Mouse (Mus musculus): Measurements from ENCODE around the gene Ring1.

Gene Ring1

DNA sequence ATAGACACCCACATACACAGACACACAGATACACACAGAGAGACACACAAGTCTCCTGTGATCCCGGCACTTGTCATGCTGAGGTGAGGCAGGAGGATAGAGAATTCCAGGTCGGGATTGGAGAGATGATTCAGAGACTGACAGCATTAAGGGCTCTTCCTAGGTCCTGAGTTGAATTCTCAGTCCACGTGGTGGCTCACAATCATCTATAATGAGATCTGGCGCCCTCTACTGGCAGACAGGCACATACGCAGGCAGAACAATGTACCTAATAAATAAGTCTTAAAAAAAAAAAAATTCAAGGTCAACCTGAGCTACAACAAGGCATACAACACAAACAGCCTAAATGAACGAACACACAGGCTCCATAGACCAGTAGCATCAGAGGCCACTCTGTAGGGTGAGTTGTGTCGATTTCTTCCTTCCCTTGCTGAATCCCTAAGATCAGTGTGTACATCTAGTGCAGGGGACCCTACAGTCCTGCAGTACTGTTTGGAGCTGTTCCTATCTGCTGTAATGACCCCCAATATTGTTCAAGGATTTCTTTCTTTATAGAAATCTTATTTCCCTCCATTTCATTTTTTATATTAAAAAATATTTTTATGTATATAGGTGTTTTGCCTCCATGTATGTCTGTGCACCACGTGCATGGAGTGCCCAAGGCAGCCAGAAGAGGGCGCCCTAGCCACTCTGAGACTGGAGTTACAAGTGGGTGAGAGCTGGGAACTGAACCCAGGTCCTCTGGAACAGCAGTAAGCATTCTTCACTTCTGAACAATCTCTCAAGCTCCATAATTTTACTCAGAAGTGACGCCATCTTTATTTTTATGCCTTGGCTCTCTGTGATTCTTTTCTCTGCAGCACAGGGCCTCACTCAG lies 32.5 kb downstream of the Ring1 start:
- peak; percentile 69 to 82 for DNase-seq

DNA sequence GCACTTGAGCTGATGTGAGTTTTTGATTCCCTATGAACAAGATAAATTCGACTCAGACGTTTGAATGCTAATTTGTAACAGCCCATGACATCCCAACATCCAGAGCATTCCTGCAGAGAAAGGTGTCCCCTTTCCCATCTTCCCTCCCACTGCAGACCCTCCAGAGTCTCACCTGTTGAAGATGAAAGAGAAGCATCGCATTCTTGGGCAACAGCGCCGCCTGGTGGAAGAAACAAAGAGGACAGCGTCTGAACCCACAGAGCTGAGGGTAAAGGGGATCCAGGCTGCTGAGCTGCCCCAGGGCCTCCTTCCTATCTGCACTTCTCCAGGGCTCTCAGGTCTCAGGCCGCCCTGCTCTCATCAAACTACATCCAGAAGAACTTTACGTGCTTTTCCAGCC lies 42.3 kb downstream of the Ring1 start:
- peak; percentile 57 to 85 for DNase-seq

DNA sequence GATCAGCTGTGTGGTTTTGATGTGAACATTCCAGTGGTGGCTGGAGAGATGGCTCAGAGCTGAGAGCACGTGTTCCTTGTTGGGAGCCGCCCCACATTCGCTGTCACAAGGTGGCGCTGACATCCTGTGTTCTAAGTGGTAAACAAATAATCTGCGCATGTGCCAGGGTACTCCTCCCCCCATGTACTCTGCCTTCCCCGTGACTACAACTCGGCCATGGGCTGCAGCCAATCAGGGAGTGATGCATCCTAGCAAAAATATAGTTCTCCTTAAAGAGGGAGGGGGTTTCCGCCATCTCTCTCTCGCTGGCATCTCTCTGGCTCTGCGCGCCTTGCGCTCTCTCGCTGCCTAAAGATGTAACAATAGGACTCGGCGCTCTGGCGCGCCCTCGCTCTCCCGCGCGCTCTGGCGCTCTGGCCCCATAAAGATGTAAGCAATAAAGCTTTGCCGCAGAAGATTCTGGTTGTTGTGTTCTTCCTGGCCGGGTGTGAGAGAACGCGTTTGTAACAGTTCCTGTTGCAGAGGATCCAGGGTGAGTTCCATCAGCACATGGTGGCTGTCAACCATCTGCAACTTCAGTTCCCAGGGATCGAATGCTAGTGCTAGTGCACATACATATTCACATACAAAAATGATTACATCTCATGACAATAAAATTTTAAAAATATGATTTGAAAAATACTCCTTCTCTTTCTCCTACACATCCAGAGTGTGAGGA lies 43.1 kb downstream of the Ring1 start:
- DNase-seq = peak; percentile 93 to 96

DNA sequence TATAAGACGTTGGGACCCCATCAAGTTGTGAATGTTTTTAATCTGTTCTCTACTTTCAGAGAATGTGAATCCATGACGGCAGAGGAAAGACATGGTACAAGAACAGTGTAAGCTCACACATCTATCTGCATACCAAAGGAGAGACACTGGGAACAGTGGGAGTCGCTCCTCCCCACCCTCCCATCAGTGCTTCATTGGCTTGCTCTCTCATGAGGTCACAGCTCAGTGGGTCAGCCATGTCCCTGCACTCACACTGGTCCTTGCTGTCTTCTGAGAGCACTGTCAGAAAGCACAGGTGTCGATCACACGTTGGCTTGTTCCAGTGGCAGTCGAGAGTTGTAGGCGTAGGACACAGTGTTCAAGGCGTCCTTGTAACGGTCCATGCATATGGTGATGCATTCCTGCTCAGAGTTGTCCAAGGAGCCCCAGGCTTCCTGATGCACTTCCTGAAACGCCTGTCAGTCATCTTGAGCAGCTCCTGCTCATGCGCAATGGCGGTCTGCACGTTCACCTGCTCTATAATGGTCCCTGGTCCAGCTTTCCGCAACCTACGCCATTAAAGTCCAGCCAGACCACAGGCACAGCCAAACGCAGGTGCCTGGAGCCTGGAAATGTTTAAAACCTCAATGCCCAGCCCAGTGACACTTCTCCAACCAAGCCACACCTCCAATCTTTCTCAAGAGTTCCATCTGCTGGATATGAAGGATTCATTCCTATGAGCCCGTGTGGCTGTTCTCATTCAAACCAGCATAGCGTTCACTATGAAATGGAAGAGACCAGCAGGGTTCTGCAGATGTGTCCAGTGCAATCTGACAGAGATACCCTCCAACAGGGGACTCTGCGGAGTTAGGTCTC lies 44.1 kb downstream of the Ring1 start:
- no peak for DNase-seq

DNA sequence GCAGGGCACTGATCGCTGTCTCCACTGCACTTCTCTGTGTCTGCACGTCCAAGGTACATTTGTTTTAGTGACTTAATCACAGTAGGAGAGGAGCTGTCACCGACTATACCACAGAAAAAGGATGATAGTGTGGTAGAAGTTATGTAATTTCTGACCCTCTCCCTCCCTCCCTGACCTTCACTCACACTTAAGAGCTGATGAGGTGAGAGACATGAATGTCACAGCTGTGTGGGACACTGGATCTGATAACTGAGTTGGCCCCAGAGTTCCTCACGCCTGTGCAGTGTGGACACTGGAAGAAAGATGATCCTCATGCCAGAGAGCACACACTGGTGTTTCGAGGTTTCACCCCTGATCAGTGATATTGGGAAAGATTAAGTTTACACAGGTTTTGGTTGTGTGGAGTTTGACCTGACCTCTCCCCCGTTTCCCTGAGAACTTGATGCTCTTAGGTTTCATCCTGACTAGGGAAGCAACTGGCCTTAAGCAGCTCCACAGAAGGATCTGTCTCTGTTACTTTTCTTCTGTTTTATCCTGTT lies 44.9 kb downstream of the Ring1 start:
- no peak for DNase-seq

DNA sequence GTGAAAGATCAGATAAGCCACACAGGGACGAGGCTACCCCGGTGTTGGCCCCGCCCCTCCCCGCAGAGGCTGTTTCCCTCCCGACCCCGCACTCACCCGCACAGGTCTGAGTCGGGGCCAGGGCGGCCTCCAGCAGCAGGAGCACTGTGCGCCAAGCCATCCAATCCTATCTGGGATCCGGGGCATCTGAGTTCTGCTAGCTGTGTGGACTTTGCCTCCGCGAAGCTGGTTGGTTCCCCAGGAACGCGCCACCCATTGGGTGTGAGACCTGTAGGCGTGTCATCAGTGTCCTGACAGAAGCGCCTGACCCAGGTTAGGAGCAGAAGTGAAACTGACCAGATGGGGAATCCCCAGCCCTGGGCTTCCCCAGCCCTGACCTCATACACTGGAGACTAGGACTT lies 45.8 kb downstream of the Ring1 start:
- DNase-seq = peak; percentile 91 to 96

DNA sequence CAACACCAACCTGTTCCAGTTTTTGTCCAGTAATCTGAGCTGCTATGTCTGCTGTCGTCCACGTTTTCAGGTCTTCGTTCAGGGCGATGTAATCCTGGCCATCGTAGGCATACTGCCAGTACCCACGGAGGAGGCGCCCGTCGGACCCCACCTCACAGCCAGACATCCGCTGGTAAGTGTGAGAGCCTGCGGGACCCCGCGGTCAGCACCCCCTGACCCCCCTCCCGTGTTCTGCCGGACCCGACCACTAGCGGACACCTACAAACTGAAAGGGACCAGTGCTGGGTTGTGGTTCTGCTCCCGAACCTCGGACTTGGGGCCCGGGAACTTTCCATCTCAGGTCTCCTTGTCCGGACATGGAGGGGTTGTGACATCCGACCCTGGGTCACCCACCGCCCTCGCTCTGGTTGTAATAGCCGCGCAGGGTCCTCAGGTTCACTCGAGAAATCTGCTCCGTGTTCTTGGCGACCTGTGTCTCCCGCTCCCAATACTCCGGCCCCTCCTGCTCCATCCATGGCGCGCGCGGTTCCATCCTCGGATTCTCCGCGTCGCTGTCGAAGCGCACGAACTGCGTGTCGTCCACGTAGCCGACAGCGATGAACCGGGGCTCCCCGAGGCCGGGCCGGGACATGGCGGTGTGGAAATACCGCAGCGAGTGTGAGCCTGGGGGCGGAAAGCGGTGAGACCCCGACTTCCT lies 46.5 kb downstream of the Ring1 start:
- DNase-seq = no peak

DNA sequence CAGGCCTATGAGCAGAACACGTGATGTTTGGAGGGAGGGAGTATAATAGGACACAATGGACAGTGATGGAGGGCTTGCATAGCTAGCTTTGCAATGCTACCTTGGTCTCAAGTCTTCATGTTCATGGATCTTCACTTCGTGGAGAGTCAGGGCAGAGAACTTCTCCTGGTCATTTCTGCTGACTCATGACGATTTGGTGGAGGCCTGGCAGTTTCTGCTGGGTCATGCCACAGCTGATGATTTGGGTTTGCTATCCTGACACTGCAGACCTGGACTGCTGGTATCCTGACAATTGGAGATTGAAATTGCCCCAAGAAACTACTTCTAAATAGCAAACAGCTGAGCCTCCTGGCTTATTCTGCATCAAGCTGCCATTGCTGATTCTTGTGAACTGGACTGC lies 50.9 kb downstream of the Ring1 start:
- no peak for DNase-seq

DNA sequence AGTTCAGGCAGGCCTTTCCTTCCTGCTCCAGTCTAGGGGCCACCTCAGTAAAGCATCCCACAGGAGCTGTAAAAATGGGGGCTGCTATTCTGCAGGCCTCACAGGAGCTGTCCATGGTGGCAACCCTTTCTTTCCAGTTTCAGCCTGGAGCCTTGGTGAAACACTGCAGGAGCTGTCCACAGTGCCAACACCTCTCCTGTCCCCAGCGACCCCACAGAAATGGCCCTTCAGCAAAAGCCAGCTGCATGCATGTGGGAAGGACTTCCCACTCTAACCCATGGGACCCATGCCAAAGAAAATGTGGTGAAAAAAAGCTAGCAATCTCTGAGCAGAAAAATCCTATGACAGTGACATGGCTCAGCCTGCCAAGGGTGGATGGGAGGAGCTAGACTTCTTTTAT lies 51.8 kb downstream of the Ring1 start:
- peak in 1 of 2 experiments; percentile 56 for DNase-seq

Data from kidney, postnatal 36 days (tissue).